ENCODE assay signal across 9 mouse cellular contexts in genomic region chr1:52489538-52490181, GRCm38 (mm10). TPM values are rescaled to one million over a fixed set of nuclear protein-coding genes. Genes with fewer than 3 reads are reported as not detected.
A peak's percentile ranks its signal among the peaks of the same experiment; 100 is the strongest.
DNase-seq lines count a peak whose midpoint lies in the region; ATAC-seq and TF ChIP-seq lines count a peak whose summit lies in the region.
"Had no signal": no experiment of that assay in that cellular context is flagged by ENCODE, and none has a peak within 500 bp of the region (broad histone marks: within the 10 kb centered on the region; RNA-seq: fewer than 3 reads in every experiment).

No protein-coding gene starts in this region.

- no peak overlapping the region for H3K4me3 ChIP-seq in liver, embryonic 14.5 days (ENCODE audit: insufficient read depth in 1 of 2, low read depth in 2 of 2, low read length in 2 of 2)
- no peak overlapping the region for H3K4me3 ChIP-seq in liver, embryonic 12.5 days
- no peak overlapping the region for H3K4me3 ChIP-seq in kidney, postnatal 0 days (replicated peaks; ENCODE audit: low read depth, low read length)
- no peak overlapping the region for H3K4me3 ChIP-seq in stomach, embryonic 14.5 days (ENCODE audit: low read depth, low read length)
- H3K4me3 ChIP-seq: embryonic facial prominence, embryonic 13.5 days had no signal

- no peak overlapping the region for H3K27ac ChIP-seq in liver, embryonic 14.5 days
- H3K27ac ChIP-seq in liver, embryonic 12.5 days = no peak overlapping the region
- H3K27ac ChIP-seq in kidney, postnatal 0 days = no peak overlapping the region
- no peak overlapping the region for H3K27ac ChIP-seq in stomach, embryonic 14.5 days (ENCODE audit: low read length)
- H3K27ac ChIP-seq: embryonic facial prominence, embryonic 13.5 days had no signal

- ATAC-seq in liver, embryonic 14.5 days (ENCODE audit: insufficient read depth) = no peak
- ATAC-seq in liver, embryonic 12.5 days = no peak
- ATAC-seq in kidney, postnatal 0 days (replicated peaks; ENCODE audit: low FRiP score, low read depth) = peak; percentile 78
- ATAC-seq in stomach, embryonic 14.5 days (ENCODE audit: insufficient number of reproducible peaks, insufficient read depth, low FRiP score, low read depth) = 0 out of 2 replicates have a peak, but pooled peaks have one; percentile 33

- TF ChIP-seq EP300 in liver, embryonic 14.5 days (IDR thresholded peaks at IDR 0.05; ENCODE audit: low read depth) = no peak

- TF ChIP-seq CTCF in liver, embryonic 14.5 days (IDR thresholded peaks at IDR 0.05; ENCODE audit: low read depth) = peak; percentile 34; the same call in 1 of the 2 replicates
- TF ChIP-seq CTCF in kidney, postnatal 0 days (IDR thresholded peaks at IDR 0.05; ENCODE audit: low read depth) = peak; percentile 48; the same call in 1 of the 2 replicates

- H3K4me1 ChIP-seq in liver, embryonic 14.5 days (replicated peaks; ENCODE audit: control insufficient read depth in 2 of 2, insufficient read depth in 2 of 2, low read length in 1 of 2) = peaks cover 0 to 5% of the 10 kb centered on the region in 2 experiments; a peak in 2 of 4 replicates
- H3K4me1 ChIP-seq in liver, embryonic 12.5 days = peaks cover 15% of the 10 kb centered on the region
- no peaks in the 10 kb centered on the region for H3K4me1 ChIP-seq in kidney, postnatal 0 days (replicated peaks; ENCODE audit: insufficient read depth, low read length)
- H3K4me1 ChIP-seq in stomach, embryonic 14.5 days (ENCODE audit: control insufficient read depth, insufficient read depth, low read length) = no peaks in the 10 kb centered on the region; the same call in 1 of the 2 replicates

- no peak overlapping the region for H3K9ac ChIP-seq in liver, embryonic 14.5 days (replicated peaks)
- no peak overlapping the region for H3K9ac ChIP-seq in liver, embryonic 12.5 days
- H3K9ac ChIP-seq in kidney, postnatal 0 days (ENCODE audit: low read depth, low read length) = no peak overlapping the region
- H3K9ac ChIP-seq in stomach, embryonic 14.5 days (replicated peaks; ENCODE audit: low read depth, low read length) = no peak overlapping the region
- H3K9ac ChIP-seq: embryonic facial prominence, embryonic 13.5 days had no signal

- no peaks in the 10 kb centered on the region for H3K36me3 ChIP-seq in liver, embryonic 14.5 days (replicated peaks; ENCODE audit: control insufficient read depth, insufficient read depth, low read depth)
- peaks cover 34% of the 10 kb centered on the region for H3K36me3 ChIP-seq in liver, embryonic 12.5 days
- H3K36me3 ChIP-seq in kidney, postnatal 0 days (ENCODE audit: insufficient read depth, low read length) = 0 out of 2 replicates have a peak, but pooled peaks cover 6% of the 10 kb centered on the region
- 0 out of 2 replicates have a peak, but pooled peaks cover 5% of the 10 kb centered on the region for H3K36me3 ChIP-seq in stomach, embryonic 14.5 days (ENCODE audit: control insufficient read depth, insufficient read depth, low read length)

- no peak for DNase-seq in liver, embryonic 14.5 days (ENCODE audit: low read depth in 3 of 3, low spot score in 3 of 3)
- peak; percentile 29 for DNase-seq in WW6 (ENCODE audit: low read depth, low spot score)
- no peak for DNase-seq in kidney, postnatal 0 days (ENCODE audit: low spot score)
- DNase-seq in adipocyte (ENCODE audit: low spot score) = no peak
- no peak for DNase-seq in left cerebral cortex, adult 8-10 months (ENCODE audit: low spot score in 2 of 2)
- DNase-seq in right cerebral cortex, adult 2 months (ENCODE audit: low spot score in 2 of 2) = no peak

- no peaks in the 10 kb centered on the region for H3K9me3 ChIP-seq in liver, embryonic 14.5 days (ENCODE audit: control insufficient read depth, low read length)
- no peaks in the 10 kb centered on the region for H3K9me3 ChIP-seq in liver, embryonic 12.5 days (replicated peaks)
- H3K9me3 ChIP-seq in kidney, postnatal 0 days (replicated peaks; ENCODE audit: low read length) = no peaks in the 10 kb centered on the region
- H3K9me3 ChIP-seq in stomach, embryonic 14.5 days (ENCODE audit: control insufficient read depth, low read depth, low read length) = no peaks in the 10 kb centered on the region
- H3K9me3 ChIP-seq: embryonic facial prominence, embryonic 13.5 days had no signal

- H3K27me3 ChIP-seq in liver, embryonic 14.5 days (ENCODE audit: control insufficient read depth, insufficient read depth, low read length) = no peaks in the 10 kb centered on the region
- no peaks in the 10 kb centered on the region for H3K27me3 ChIP-seq in liver, embryonic 12.5 days (replicated peaks)
- no peaks in the 10 kb centered on the region for H3K27me3 ChIP-seq in kidney, postnatal 0 days (ENCODE audit: insufficient read depth, low read length)
- H3K27me3 ChIP-seq in stomach, embryonic 14.5 days (ENCODE audit: control insufficient read depth, insufficient read depth, low read length) = no peaks in the 10 kb centered on the region
- H3K27me3 ChIP-seq: embryonic facial prominence, embryonic 13.5 days had no signal

- no peak overlapping the region for H3K4me2 ChIP-seq in liver, embryonic 14.5 days (ENCODE audit: low read depth)
- H3K4me2 ChIP-seq in liver, embryonic 12.5 days = no peak overlapping the region
- H3K4me2 ChIP-seq in kidney, postnatal 0 days (ENCODE audit: low read length) = no peak overlapping the region
- no peak overlapping the region for H3K4me2 ChIP-seq in stomach, embryonic 14.5 days (replicated peaks; ENCODE audit: low read depth, low read length)
- H3K4me2 ChIP-seq: embryonic facial prominence, embryonic 13.5 days had no signal

- 62% methylated on average over 7 of the region's 7 CpGs for WGBS in liver, embryonic 14.5 days (ENCODE audit: insufficient replicate concordance)
- 65% methylated on average over 7 of the region's 7 CpGs for WGBS in liver, embryonic 12.5 days (ENCODE audit: insufficient replicate concordance)
- WGBS in kidney, postnatal 0 days = 69% methylated on average over 7 of the region's 7 CpGs
- 69% methylated on average over 7 of the region's 7 CpGs for WGBS in stomach, embryonic 14.5 days

RNA-seq across cellular contexts. Expression of gene Nab1, which starts 10.8 kb away (rescaled TPM):
- polyA plus RNA-seq in liver, embryonic 14.5 days (2012; rRNA removed) = 5.3 and 7.3 TPM in 2 replicates
- polyA plus RNA-seq in liver, embryonic 14.5 days (2014; fragmentation: Nextera tagmentation; extraction: Ambion mirVana) = 9.0 and 10.0 TPM in 2 replicates
- 17.4 and 18.0 TPM in 2 replicates for polyA plus RNA-seq in liver, embryonic 12.5 days (2016; fragmentation: Nextera tagmentation; extraction: Ambion mirVana)
- polyA plus RNA-seq in kidney, postnatal 0 days (2015; fragmentation: Nextera tagmentation; extraction: Ambion mirVana) = 15.6 and 15.9 TPM in 2 replicates
- polyA plus RNA-seq in stomach, embryonic 14.5 days (2014; fragmentation: Nextera tagmentation; extraction: Ambion mirVana) = 16.0 and 16.2 TPM in 2 replicates
- 10 to 100 TPM; 30.7 to 42.1 (median 38.1) TPM for total RNA-seq in left cerebral cortex, adult 8-10 months (2022)

Comparison
In these comparisons a context has a peak if more than half of its experiments do, and no peak if none do; other contexts are left out.
1. ATAC-seq: peak in kidney, postnatal 0 days (single experiment) and stomach, embryonic 14.5 days (single experiment); none in liver, embryonic 14.5 days (single experiment) and liver, embryonic 12.5 days (single experiment).